Comparison of ENCODE assay signal across 9 mouse cellular contexts in the genomic region with DNA sequence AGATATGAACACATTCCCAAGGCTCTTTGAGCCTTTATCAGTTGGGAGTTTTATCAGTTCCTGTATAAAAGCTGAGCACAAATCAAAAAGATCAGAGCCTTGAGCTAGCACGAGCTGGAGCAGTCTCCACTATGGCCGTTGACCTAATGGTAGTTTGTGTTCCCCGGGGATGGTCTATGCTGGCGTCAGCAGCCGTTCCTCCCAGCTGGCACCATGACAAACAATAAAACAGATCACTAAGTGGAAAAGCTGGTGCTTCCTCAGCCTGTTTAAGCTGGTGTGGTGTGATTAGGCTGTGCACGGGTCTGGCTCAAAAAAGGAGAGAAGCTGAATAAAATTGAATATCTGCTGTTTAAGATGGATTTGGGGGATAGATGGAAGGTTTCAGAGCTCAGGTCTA.
DNase-seq lines count a peak whose midpoint lies in the region; ATAC-seq lines count a peak whose summit lies in the region.
"Had no signal": no experiment of that assay in that cellular context is flagged by ENCODE, and none has a peak within 500 bp of the region (broad histone marks: within the 10 kb centered on the region; RNA-seq: fewer than 3 reads in every experiment).

No protein-coding gene starts in this region.

- no peak overlapping the region for H3K4me2 ChIP-seq in forebrain, embryonic 15.5 days (replicated peaks)
- H3K4me2 ChIP-seq in forebrain, embryonic 12.5 days, result no peak overlapping the region
- H3K4me2 ChIP-seq in hindbrain, embryonic 12.5 days (replicated peaks), result no peak overlapping the region
- H3K4me2 ChIP-seq: limb, embryonic 13.5 days had no signal

- DNase-seq in MN1 (ENCODE audit: low spot score), result peak; percentile 71
- DNase-seq in lung, postnatal 25 days (ENCODE audit: low spot score), result peak; percentile 7
- DNase-seq in yolk sac, embryonic 10.5 days (ENCODE audit: low spot score), result no peak
- no peak for DNase-seq in left cerebral cortex, adult 9 months (ENCODE audit: low spot score in 2 of 2)

- H3K9ac ChIP-seq in forebrain, embryonic 15.5 days (replicated peaks), result no peak overlapping the region
- no peak overlapping the region for H3K9ac ChIP-seq in forebrain, embryonic 12.5 days
- H3K9ac ChIP-seq in hindbrain, embryonic 12.5 days, result no peak overlapping the region
- H3K9ac ChIP-seq: limb, embryonic 13.5 days had no signal

- no peak overlapping the region for H3K4me3 ChIP-seq in forebrain, embryonic 15.5 days
- no peak overlapping the region for H3K4me3 ChIP-seq in forebrain, embryonic 12.5 days (replicated peaks)
- no peak overlapping the region for H3K4me3 ChIP-seq in hindbrain, embryonic 12.5 days
- H3K4me3 ChIP-seq: limb, embryonic 13.5 days had no signal

- no peaks in the 10 kb centered on the region for H3K36me3 ChIP-seq in forebrain, embryonic 15.5 days
- no peaks in the 10 kb centered on the region for H3K36me3 ChIP-seq in forebrain, embryonic 12.5 days (replicated peaks)
- H3K36me3 ChIP-seq in hindbrain, embryonic 12.5 days, result no peaks in the 10 kb centered on the region
- H3K36me3 ChIP-seq: limb, embryonic 13.5 days had no signal

- H3K9me3 ChIP-seq in forebrain, embryonic 15.5 days, result no peaks in the 10 kb centered on the region
- no peaks in the 10 kb centered on the region for H3K9me3 ChIP-seq in forebrain, embryonic 12.5 days
- H3K9me3 ChIP-seq in hindbrain, embryonic 12.5 days (replicated peaks), result no peaks in the 10 kb centered on the region
- H3K9me3 ChIP-seq: limb, embryonic 13.5 days had no signal

- H3K4me1 ChIP-seq in forebrain, embryonic 15.5 days, result no peaks in the 10 kb centered on the region; the same call in 1 of the 2 replicates
- 0 out of 2 replicates have a peak, but pooled peaks cover 5% of the 10 kb centered on the region for H3K4me1 ChIP-seq in forebrain, embryonic 12.5 days
- peaks cover 13% of the 10 kb centered on the region for H3K4me1 ChIP-seq in hindbrain, embryonic 12.5 days

- ATAC-seq in forebrain, embryonic 15.5 days (replicated peaks), result peak; percentile 35; the same call in 1 of the 2 replicates
- no peak for ATAC-seq in forebrain, embryonic 12.5 days (ENCODE audit: low FRiP score)
- peak; percentile 66 for ATAC-seq in hindbrain, embryonic 12.5 days (ENCODE audit: low FRiP score)
- ATAC-seq in activated CD4-positive, CD25-positive, alpha-beta regulatory T cell, adult 4 months, result no peak

- WGBS in forebrain, embryonic 15.5 days, result 56% methylated on average over 6 of the region's 6 CpGs
- WGBS in forebrain, embryonic 12.5 days, result 70% methylated on average over 6 of the region's 6 CpGs
- WGBS in hindbrain, embryonic 12.5 days, result 46% methylated on average over 6 of the region's 6 CpGs

- no peak overlapping the region for H3K27ac ChIP-seq in forebrain, embryonic 15.5 days (replicated peaks)
- H3K27ac ChIP-seq in forebrain, embryonic 12.5 days, result no peak overlapping the region
- H3K27ac ChIP-seq in hindbrain, embryonic 12.5 days, result no peak overlapping the region; the same call in 1 of the 2 replicates
- H3K27ac ChIP-seq: limb, embryonic 13.5 days had no signal

- H3K27me3 ChIP-seq in forebrain, embryonic 15.5 days, result no peaks in the 10 kb centered on the region
- H3K27me3 ChIP-seq in forebrain, embryonic 12.5 days, result no peaks in the 10 kb centered on the region
- no peaks in the 10 kb centered on the region for H3K27me3 ChIP-seq in hindbrain, embryonic 12.5 days
- H3K27me3 ChIP-seq: limb, embryonic 13.5 days had no signal

Comparison
In these comparisons a context has a peak if more than half of its experiments do, and no peak if none do; other contexts are left out.
1. ATAC-seq: peak in forebrain, embryonic 15.5 days (single experiment) and hindbrain, embryonic 12.5 days (single experiment); none in forebrain, embryonic 12.5 days (single experiment) and activated CD4-positive, CD25-positive, alpha-beta regulatory T cell, adult 4 months (single experiment).
2. DNase-seq: peak in MN1 (single experiment) and lung, postnatal 25 days (single experiment); none in yolk sac, embryonic 10.5 days (single experiment) and left cerebral cortex, adult 9 months (0 of 2).